Mouse (Mus musculus) thymus, postnatal 36 days (tissue): ENCODE results near the gene Cpn2.

Experiments used
- DNase-seq, 2 experiments: peaks; one replicate each; pipeline ENCODE4 v3.0.0; 2022; ENCODE audit warnings: mixed read lengths in 2 of 2

Gene Cpn2

GRCm38 (mm10) chr16:30278406-30278805, 11.1 kb upstream of the Cpn2 start:
- DNase-seq, result no peak

GRCm38 (mm10) chr16:30275558-30276340, 8.4 kb upstream of the Cpn2 start:
- DNase-seq, result no peak

DNA sequence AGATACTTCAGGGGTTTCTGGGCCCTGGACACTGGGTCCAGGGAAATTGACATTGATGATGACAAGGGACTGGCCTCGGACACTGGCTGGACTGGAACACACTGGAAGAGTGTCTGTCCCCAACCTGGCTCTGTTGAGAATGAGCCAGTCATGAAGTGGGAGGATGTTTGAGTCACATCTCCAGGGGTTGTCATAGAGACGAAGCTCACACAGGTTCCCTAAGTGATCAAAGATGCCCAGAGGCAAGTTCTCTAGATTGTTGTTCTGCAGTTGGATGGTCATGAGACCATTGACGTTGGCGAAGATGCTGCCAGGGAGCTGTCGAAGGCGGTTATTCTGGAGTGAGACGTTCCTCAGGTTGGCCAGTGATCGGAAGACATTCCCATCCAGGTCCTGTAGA, 5.8 kb upstream of the Cpn2 start:
- DNase-seq, result no peak

GRCm38 (mm10) chr16:30271941-30272595, 4.8 kb upstream of the Cpn2 start:
- DNase-seq, result peak in 1 of 2 experiments; percentile 41

GRCm38 (mm10) chr16:30271223-30271761, 4.0 kb upstream of the Cpn2 start:
- DNase-seq, result no peak

DNA sequence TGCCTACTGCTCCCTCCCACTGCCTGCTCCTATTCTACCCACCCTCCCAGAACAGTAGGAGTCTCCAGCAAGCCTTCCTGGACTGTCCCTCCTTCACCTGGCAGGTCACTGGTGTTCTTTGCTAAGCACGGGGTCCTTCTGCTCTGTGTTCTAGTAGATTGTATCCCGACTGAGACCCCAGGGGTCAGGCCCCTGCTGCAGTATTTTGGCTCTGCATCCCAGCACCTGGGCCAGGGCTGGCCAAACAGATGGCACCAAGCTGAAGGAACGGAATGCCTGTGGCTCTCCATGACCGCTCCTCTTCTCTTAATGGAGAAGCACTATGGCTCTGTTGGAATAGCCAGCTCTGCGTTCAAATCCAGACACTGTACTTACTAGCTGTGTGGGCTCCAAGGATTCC, 738 bp downstream of the Cpn2 start:
- no peak for DNase-seq

- DNase-seq, result no peak
Observed at GRCm38 (mm10) chr16:30265611-30266010, 1.7 kb downstream of the Cpn2 start.

DNA sequence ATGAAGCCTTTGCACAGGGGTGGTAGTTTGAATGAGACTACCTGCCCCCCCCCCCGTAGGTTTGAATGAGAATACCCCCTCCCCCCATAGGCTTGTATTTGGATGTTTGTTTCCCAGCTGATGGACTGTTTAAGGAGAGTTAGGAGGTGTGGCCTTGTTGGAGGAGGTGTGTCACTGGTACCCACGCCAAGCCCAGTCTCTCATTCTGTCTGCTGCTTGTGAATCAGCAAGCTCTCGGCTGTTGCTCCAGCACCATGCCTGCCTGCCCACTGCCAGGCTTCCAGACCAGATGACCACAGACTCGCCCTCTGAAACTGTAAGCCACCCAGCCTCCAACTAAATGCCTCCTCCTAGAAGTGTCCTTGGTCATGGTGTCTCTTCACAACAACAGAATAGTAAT, 4.1 kb downstream of the Cpn2 start:
- no peak for DNase-seq

GRCm38 (mm10) chr16:30262664-30263063, 4.6 kb downstream of the Cpn2 start:
- DNase-seq, result peak; percentile 62 to 64

DNA sequence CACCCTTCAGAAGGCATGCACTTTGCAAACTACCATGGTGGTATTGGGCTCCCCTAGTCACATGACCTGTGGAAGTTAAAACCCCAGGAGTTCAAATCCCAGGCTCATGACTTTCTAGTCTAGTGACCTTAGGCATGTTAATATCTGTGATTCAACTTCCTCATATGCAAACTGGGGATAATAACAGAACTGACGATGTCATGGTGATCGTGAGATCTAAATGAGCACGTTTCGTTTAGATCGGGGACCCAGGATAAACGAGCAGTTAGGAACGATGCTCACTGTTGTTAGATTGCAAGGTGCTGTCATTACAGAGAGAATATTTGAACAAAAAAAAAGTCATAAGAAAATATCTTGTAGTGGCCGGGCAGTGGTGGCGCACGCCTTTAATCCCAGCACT, 5.1 kb downstream of the Cpn2 start:
- DNase-seq, result no peak

DNA sequence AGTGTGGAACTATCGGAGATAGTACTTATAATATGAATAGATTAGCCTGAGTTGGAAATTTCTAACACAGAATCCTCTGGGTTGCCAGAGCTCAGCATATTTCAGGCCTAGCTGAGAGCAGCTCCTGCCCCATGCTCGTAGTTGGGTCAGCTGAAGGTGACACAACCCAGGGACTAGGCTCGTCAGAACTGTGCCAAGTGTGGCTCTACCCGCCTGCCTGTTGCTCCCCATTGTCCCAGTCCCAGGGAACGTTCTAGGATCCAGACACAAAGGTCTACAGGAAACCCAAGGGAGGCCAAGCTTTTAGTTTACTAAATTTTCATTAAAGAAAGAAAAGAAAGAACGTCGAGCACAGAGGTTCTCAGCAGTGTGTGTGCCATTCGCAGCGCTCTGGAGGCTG, 6.0 kb downstream of the Cpn2 start:
- no peak for DNase-seq

- no peak for DNase-seq
Observed at GRCm38 (mm10) chr16:30260012-30260635, 7.2 kb downstream of the Cpn2 start.

- no peak for DNase-seq
Observed at GRCm38 (mm10) chr16:30259444-30259843, 7.9 kb downstream of the Cpn2 start.

GRCm38 (mm10) chr16:30258441-30258840, 8.9 kb downstream of the Cpn2 start:
- peak in 1 of 2 experiments; percentile 2 for DNase-seq

- DNase-seq, result peak in 1 of 2 experiments; percentile 3
Observed at GRCm38 (mm10) chr16:30257718-30258117, 9.6 kb downstream of the Cpn2 start.

DNA sequence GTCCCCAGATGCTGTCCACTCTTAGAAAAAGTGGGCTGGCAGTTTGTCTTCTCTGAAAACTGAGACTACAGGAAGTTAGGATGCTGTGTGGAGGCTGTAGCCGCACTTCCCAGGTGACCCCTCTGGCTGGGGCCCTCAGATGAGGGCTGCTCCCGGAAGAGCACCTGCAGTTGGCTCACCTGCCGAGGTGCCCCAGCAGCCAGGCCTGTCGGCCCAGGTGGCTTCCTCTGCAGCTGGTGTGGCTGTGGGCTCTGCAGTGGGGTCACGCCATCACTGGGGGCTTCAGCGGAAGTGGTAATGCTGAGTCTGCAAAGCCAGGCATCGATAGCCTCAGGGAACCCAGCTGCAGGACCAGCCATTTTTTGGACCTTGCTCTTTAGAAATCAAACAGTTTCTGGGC, 12.2 kb downstream of the Cpn2 start:
- DNase-seq, result peak; percentile 49 to 73

GRCm38 (mm10) chr16:30253900-30254299, 13.4 kb downstream of the Cpn2 start:
- DNase-seq, result peak in 1 of 2 experiments; percentile 1

GRCm38 (mm10) chr16:30253374-30253773, 13.9 kb downstream of the Cpn2 start:
- peak in 1 of 2 experiments; percentile 3 for DNase-seq

DNA sequence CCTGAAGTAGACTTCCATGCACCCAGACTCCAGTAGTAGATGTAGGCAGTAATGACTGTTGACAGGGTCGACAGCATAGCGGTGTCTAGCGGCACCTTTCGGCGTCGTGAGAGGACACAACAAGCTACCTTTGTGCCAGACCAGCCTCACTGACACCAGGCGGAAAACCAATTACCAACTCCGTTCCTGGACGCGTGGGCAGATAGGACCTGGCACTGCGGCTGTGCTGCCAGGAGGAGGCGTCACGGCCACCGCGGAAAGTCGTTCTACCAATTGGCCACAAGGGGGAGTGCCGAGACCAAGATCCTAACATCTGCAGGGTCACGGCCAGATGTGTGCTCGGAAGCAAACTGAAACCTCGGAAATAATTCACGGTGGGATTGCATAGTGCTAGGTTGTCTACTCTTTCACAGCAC, 15.3 kb downstream of the Cpn2 start:
- peak; percentile 83 to 87 for DNase-seq

GRCm38 (mm10) chr16:30244037-30244700, 23.1 kb downstream of the Cpn2 start:
- DNase-seq, result no peak

DNA sequence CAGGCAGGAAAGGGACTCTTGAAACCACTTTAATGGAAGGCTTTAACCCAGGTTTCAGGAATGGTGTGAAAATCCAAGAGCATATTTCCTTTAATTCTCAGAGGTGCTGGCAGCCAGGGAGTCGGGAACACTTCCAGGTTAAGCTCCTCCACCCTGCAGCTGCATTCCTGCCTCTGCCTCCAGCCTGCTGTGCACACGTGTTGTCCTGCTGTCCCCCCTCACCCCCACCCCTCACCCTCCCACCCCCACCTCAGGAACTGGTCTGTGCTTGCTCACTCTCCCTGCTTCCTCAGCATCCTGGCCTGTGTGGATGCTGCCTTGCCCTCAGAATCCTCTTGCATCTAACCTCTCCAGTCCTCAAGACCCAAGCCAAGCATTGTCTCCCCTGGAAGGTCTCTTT, 25.7 kb downstream of the Cpn2 start:
- DNase-seq, result no peak

- DNase-seq, result no peak
Observed at GRCm38 (mm10) chr16:30238791-30239190, 28.5 kb downstream of the Cpn2 start.

GRCm38 (mm10) chr16:30236091-30236699, 31.1 kb downstream of the Cpn2 start:
- DNase-seq, result peak; percentile 81 to 86
